Mouse (Mus musculus) liver, postnatal 0 days (tissue): ENCODE data around the gene Abcb8. TPM values are rescaled to one million over a fixed set of nuclear protein-coding genes. Genes with fewer than 3 reads are reported as not detected.

ENCODE experiments used
- ATAC-seq: fragments of 200-750 bp; cut with Nextera tagmentation; 2 replicates; pipeline ENCODE4 v1.8.0; 2017; ENCODE audit warnings: mild to moderate bottlenecking, moderate library complexity
- DNase-seq: peaks from one replicate; pipeline ENCODE4 v3.0.0-alpha.2; 2016
- H3K27ac ChIP-seq: fragments of 300-500 bp; sonication (generic); 2 replicates; pipeline ENCODE4 v1.5.1; 2014; ENCODE audit warnings: antibody characterized with exemption, moderate library complexity, mild to moderate bottlenecking, low read depth
- H3K27me3 ChIP-seq: fragments of 300-500 bp; sonication (generic); 2 replicates; pipeline ENCODE4 v1.6.1; 2014; ENCODE audit warnings: low read length, control low read depth, mixed read lengths; ENCODE audit not compliant: insufficient read depth
- H3K36me3 ChIP-seq: fragments of 300-500 bp; sonication (generic); replicated peaks from 2 replicates; pipeline ENCODE4 v1.6.1; 2014; ENCODE audit warnings: mild to moderate bottlenecking, control low read depth, low read length, moderate library complexity, mixed read lengths; ENCODE audit not compliant: insufficient read depth
- H3K4me1 ChIP-seq: fragments of 300-500 bp; sonication (generic); 2 replicates; pipeline ENCODE4 v1.6.1; 2014; ENCODE audit warnings: antibody characterized with exemption, mild to moderate bottlenecking, control low read depth; ENCODE audit not compliant: insufficient read depth
- H3K4me2 ChIP-seq: fragments of 300-500 bp; sonication (generic); 2 replicates; pipeline ENCODE4 v1.6.1; 2014; ENCODE audit warnings: low read depth, mild to moderate bottlenecking, low read length, moderate library complexity, mixed read lengths
- H3K4me3 ChIP-seq: fragments of 300-500 bp; sonication (generic); 2 replicates; pipeline ENCODE4 v1.5.1; 2014; ENCODE audit warnings: low read depth, low read length
- H3K9ac ChIP-seq: fragments of 300-500 bp; sonication (generic); replicated peaks from 2 replicates; pipeline ENCODE4 v1.6.1; 2014; ENCODE audit warnings: mild to moderate bottlenecking, moderate library complexity
- H3K9me3 ChIP-seq: fragments of 300-500 bp; sonication (generic); 2 replicates; pipeline ENCODE4 v1.6.1; 2016; ENCODE audit warnings: mild to moderate bottlenecking, control low read depth, low read length, mixed read lengths
- CTCF ChIP-seq: sonication (generic); IDR thresholded peaks from 2 replicates; pipeline ENCODE4 v1.5.1; 2016; ENCODE audit warnings: antibody characterized with exemption, low read depth
- EP300 ChIP-seq: IDR thresholded peaks from 2 replicates; pipeline ENCODE4 v1.6.1; 2016; ENCODE audit warnings: antibody characterized with exemption, low read depth, mild to moderate bottlenecking
- WGBS: fragments of 180-500 bp; shearing (Covaris S2); extraction: QIAGEN DNeasy Blood & Tissue Kit; methylation state at CpG from one replicate; pipeline ENCODE4 v1.1.7; 2014; ENCODE audit not compliant: insufficient replicate concordance; 5-methylcytosine and 5-hydroxymethylcytosine counted together
- polyA plus RNA-seq: library from polyadenylated mRNA; unstranded; fragments of >200 nt; fragmentation: Nextera tagmentation; extraction: Ambion mirVana; gene quantifications from 2 replicates; pipeline ENCODE4 v1.2.1, GENCODE M21; 2015

Abcb8 gene
- polyA plus RNA-seq, 1 experiment from 2014 or later: 22.3 TPM

DNA sequence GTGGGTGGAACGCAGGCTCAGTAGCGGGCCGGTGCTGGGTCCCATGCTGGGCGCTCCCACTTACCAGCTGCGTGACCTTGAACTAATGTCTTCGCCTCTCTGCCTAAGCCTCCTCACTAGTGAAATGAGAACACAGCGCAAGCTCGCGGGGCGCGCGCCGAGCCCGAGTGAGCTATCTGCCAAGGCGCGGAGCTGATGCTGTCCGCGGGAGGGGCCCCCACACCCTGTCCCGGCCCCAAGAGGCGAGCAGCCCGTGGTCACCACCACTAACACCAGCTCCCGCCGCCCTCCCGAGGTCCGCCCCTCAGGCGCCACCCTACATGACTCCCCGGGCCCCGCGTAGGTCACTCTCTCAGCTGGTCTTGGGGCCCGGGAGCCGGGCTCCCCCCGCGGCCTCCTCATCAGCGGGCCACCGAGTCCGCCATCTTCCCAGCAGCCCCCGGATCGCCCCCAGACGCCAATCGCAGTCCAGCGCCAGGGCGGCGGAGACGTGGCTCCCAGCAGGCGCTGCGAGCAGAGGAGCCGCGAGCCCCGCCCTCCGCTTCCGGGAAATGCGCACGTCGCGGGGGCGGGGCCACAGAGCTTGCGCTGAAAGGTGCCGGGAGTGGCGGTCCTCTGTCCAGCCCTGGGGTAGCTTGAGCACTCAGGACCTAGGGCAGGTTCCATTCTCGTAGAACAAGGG lies 51.4 kb downstream of the Abcb8 start, which contains the start of gene Fastk:
TSS of gene Fastk (minus strand) at position 542 of the 682 bp plus-strand sequence.
- H3K36me3 ChIP-seq: peaks cover 25% of the 10 kb centered on the region
- no peaks in the 10 kb centered on the region for H3K27me3 ChIP-seq
- no peaks in the 10 kb centered on the region for H3K9me3 ChIP-seq
- H3K27ac ChIP-seq: peak within 1 kb of the TSS; percentile 95
- H3K4me3 ChIP-seq: peak within 1 kb of the TSS; percentile 98
- TF ChIP-seq CTCF (no peak), EP300 (no peak)
- ATAC-seq (peak; percentile 84), DNase-seq (peak; percentile 96)
- peak within 1 kb of the TSS; percentile 97 for H3K9ac ChIP-seq
- under 1% methylated on average over 60 of the region's 60 CpGs for WGBS
- H3K4me1 ChIP-seq: peaks cover 23% of the 10 kb centered on the region
- H3K4me2 ChIP-seq: peak within 1 kb of the TSS; percentile 99

DNA sequence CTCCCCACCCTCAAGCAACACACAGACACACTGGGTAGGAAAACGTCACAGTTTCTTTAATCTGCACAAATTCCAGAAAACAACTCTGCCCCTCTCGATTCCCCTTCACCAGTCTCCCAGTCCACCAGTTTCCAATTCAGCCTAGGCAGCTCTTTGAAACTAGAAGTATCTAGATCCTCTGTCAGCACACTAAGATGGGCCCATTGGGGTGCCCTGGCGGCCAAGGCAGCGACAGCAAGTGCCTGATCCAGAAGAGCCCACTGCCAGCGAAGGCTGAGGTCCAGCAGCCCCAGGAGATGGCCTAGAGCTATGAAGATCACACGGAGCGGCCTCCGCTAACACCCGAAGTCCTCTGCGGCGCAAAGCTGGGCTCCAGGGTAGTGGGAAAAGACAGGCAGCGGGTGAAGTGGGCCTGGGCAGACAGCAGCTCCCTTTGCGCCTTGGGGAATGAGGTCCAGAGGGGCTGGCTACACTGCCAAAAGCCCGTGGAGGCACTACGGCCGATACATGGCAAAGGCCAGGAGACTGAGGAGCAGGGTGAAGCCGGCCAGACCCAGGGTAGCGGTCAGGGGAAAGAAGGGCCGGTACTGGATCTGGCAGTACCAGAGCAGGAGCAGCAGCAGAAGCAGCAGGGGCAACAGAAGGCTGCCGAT lies 52.1 kb downstream of the Abcb8 start:
- peaks cover 23% of the 10 kb centered on the region for H3K4me1 ChIP-seq

DNA sequence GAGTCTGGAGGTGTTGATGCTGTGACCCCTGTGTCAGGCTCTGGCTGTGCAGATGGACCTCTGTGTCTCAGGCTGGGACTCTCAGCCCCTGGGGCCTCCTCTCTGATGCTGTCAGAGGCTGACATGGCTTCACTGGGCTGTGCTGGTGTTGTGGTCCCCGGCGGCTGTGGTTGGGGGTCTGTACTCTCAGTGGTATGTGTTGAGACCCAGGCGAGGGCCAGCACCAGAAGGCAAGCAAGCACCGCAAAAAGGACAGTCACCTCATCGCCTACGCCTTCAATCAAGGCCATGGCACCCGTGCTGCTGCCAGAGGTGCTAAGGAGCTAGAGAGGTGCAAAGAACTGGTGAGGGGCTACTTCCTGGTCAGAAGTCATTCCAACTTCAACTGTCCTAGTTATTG lies 53.2 kb downstream of the Abcb8 start:
- ATAC-seq: no peak
- H3K36me3 ChIP-seq: peaks cover 9% of the 10 kb centered on the region

More for the DNA sequence above, 52.1 kb downstream of the Abcb8 start:
- H3K27ac ChIP-seq: peak overlapping the region; percentile 95
- no peaks in the 10 kb centered on the region for H3K9me3 ChIP-seq
- peaks cover 19% of the 10 kb centered on the region for H3K36me3 ChIP-seq
- H3K27me3 ChIP-seq: no peaks in the 10 kb centered on the region
- TF ChIP-seq CTCF (peak; percentile 22; the same call in 1 of the 2 replicates), EP300 (no peak)
- DNase-seq (no peak), ATAC-seq (peak; percentile 1; the same call in 1 of the 2 replicates)
- H3K4me2 ChIP-seq: peak overlapping the region; percentile 99
- 57% methylated on average over 20 of the region's 20 CpGs for WGBS
- peak overlapping the region; percentile 97 for H3K9ac ChIP-seq
- peak overlapping the region; percentile 98 for H3K4me3 ChIP-seq

GRCm38 (mm10) chr5:24447624-24448298 lies 54.3 kb downstream of the Abcb8 start, which contains the start of gene Tmub1:
TSS of gene Tmub1 (minus strand) at chr5:24447854.
- Histone ChIP-seq H3K9me3 (no peaks in the 10 kb centered on the region), H3K27ac (peak within 1 kb of the TSS; percentile 11; the same call in 1 of the 2 replicates), H3K27me3 (no peaks in the 10 kb centered on the region), H3K4me3 (peak within 1 kb of the TSS; percentile 48), H3K9ac (peak within 1 kb of the TSS; percentile 32; the same call in 1 of the 2 replicates), H3K36me3 (peaks cover 2% of the 10 kb centered on the region; the same call in 1 of the 2 replicates), H3K4me1 (peaks cover 34% of the 10 kb centered on the region), H3K4me2 (peak within 1 kb of the TSS; percentile 70)
- TF ChIP-seq EP300: no peak
- TF ChIP-seq CTCF: no peak
- peak; percentile 87 for DNase-seq
- WGBS: 3% methylated on average over 31 of the region's 34 CpGs
- peak; percentile 69 for ATAC-seq

More for the DNA sequence above, 53.2 kb downstream of the Abcb8 start:
- 91% methylated on average over 7 of the region's 7 CpGs for WGBS
- Histone ChIP-seq H3K4me1 (peaks cover 29% of the 10 kb centered on the region), H3K9me3 (no peaks in the 10 kb centered on the region), H3K27me3 (no peaks in the 10 kb centered on the region), H3K27ac (no peak overlapping the region), H3K4me2 (0 out of 2 replicates have a peak overlapping the region, but pooled peaks have one; percentile 70), H3K4me3 (no peak overlapping the region), H3K9ac (no peak overlapping the region)
- no peak for TF ChIP-seq EP300
- TF ChIP-seq CTCF: no peak
- no peak for DNase-seq

DNA sequence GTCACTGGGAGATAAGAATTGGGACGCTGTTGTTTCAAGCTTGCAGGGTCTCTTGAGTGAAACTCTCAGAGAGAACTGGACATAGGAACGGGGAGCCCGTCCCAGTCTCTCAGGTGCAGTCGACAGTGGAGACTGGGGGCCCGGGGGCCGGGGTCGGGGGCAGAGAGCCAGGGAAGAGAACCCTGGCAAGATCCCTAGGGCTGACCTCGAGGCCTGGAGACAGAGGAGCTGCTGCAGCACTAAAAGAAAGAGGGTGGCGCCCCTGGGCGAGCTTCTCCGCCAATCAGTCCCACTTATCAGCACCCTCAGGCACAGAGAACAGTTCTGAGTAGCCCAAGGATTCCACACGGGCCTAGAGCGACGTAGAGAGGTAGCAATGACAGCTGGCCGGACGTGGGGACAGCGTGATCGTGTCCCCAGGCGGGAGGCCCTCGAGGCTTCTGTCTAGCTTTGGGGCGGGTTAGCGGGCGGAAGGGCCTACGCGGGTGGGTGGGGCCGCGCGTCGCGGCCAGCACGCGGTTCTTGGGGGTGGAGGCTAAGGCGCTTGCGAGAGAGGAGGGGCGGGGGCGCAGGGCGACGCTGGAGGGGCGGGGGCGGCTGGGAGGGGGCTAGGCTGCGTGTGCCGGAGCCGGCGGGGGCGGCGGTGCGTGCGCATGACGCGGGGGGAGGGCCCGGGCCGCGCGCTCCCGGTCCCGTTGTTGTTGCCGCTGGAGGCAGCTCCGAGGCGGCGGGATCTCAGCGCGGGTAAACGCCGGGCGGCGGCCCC lies 58.0 kb downstream of the Abcb8 start:
- H3K4me3 ChIP-seq: peak overlapping the region; percentile 81
- ATAC-seq: peak; percentile 76
- no peak for TF ChIP-seq CTCF
- no peak for TF ChIP-seq EP300
- H3K36me3 ChIP-seq: 0 out of 2 replicates have a peak, but pooled peaks cover 5% of the 10 kb centered on the region
- peak overlapping the region; percentile 94 for H3K27ac ChIP-seq
- 5% methylated on average over 36 of the region's 66 CpGs for WGBS
- no peaks in the 10 kb centered on the region for H3K9me3 ChIP-seq
- peak overlapping the region; percentile 100 for H3K4me2 ChIP-seq
- peak overlapping the region; percentile 81 for H3K9ac ChIP-seq
- H3K27me3 ChIP-seq: no peaks in the 10 kb centered on the region
- peaks cover 30% of the 10 kb centered on the region for H3K4me1 ChIP-seq
- peak; percentile 89 for DNase-seq
